Mouse (Mus musculus) midbrain, embryonic 15.5 days (tissue): ENCODE results near the gene Gm7324. TPM values are rescaled to one million over a fixed set of nuclear protein-coding genes. Genes with fewer than 3 reads are reported as not detected.
"Not testable (repeated sequence)": the region's sequence is repeated elsewhere in the genome, so short reads cannot be mapped to it uniquely, and the experiment has no call there.

Experiments
- ATAC-seq: fragments of 200-750 bp; cut with Nextera tagmentation; replicated peaks from 2 replicates; pipeline ENCODE4 v1.8.0; 2017; ENCODE audit warnings: moderate TSS enrichment
- H3K27ac ChIP-seq: fragments of 300-500 bp; sonication (generic); 2 replicates; pipeline ENCODE4 v1.5.1; 2015; ENCODE audit warnings: mild to moderate bottlenecking, inconsistent platforms
- H3K27me3 ChIP-seq: fragments of 300-500 bp; sonication (generic); replicated peaks from 2 replicates; pipeline ENCODE4 v1.6.1; 2015; ENCODE audit warnings: inconsistent platforms
- H3K36me3 ChIP-seq: fragments of 300-500 bp; sonication (generic); replicated peaks from 2 replicates; pipeline ENCODE4 v1.6.1; 2015; ENCODE audit warnings: inconsistent platforms
- H3K4me1 ChIP-seq: fragments of 300-500 bp; sonication (generic); 2 replicates; pipeline ENCODE4 v1.6.1; 2015; ENCODE audit warnings: inconsistent platforms
- H3K4me2 ChIP-seq: fragments of 300-500 bp; sonication (generic); 2 replicates; pipeline ENCODE4 v1.6.1; 2015; ENCODE audit warnings: inconsistent platforms, mild to moderate bottlenecking, moderate library complexity
- H3K4me3 ChIP-seq: fragments of 300-500 bp; sonication (generic); 2 replicates; pipeline ENCODE4 v1.5.1; 2015; ENCODE audit warnings: mild to moderate bottlenecking, inconsistent platforms
- H3K9ac ChIP-seq: fragments of 300-500 bp; sonication (generic); 2 replicates; pipeline ENCODE4 v1.6.1; 2015; ENCODE audit warnings: mild to moderate bottlenecking, inconsistent platforms
- H3K9me3 ChIP-seq: fragments of 300-500 bp; sonication (generic); 2 replicates; pipeline ENCODE4 v1.6.1; 2016; ENCODE audit warnings: inconsistent platforms
- WGBS: fragments of 180-500 bp; shearing (Covaris S2); methylation state at CpG from one replicate; pipeline ENCODE4 v1.1.7; 2015; ENCODE audit warnings: mixed read lengths; 5-methylcytosine and 5-hydroxymethylcytosine counted together
- polyA plus RNA-seq: library from polyadenylated mRNA; unstranded; fragments of >200 nt; fragmentation: Nextera tagmentation; extraction: Ambion mirVana; gene quantifications from 2 replicates; pipeline ENCODE4 v1.2.1, GENCODE M21; 2015

Gene Gm7324
- polyA plus RNA-seq: 0.59 and 0.85 TPM in 2 replicates

- H3K4me2 ChIP-seq, H3K27me3 ChIP-seq, H3K27ac ChIP-seq, H3K36me3 ChIP-seq, H3K4me3 ChIP-seq, H3K9me3 ChIP-seq, ATAC-seq, H3K4me1 ChIP-seq, H3K9ac ChIP-seq: not testable (repeated sequence)
- 90% methylated on average over 4 of the region's 4 CpGs for WGBS
Measured at GRCm38 (mm10) chr14:43697621-43698020, at the start of gene Gm7324. Gene Gm7324, plus strand, starts transcription at chr14:43697828.

GRCm38 (mm10) chr14:43677099-43677498, 20.5 kb upstream of the Gm7324 start, which contains the start of gene Gm8165:
Gene Gm8165, minus strand, starts transcription at chr14:43677199.
- not testable (repeated sequence) for H3K27me3 ChIP-seq, H3K27ac ChIP-seq, H3K36me3 ChIP-seq, H3K4me2 ChIP-seq, H3K9me3 ChIP-seq, ATAC-seq, H3K9ac ChIP-seq, H3K4me1 ChIP-seq, H3K4me3 ChIP-seq
- WGBS: 87% methylated on average over 1 of the region's 2 CpGs

GRCm38 (mm10) chr14:43727385-43727784, 29.8 kb downstream of the Gm7324 start, which contains the start of gene Gm16506:
Gene Gm16506, minus strand, starts transcription at chr14:43727485.
- H3K27ac ChIP-seq, ATAC-seq, H3K4me2 ChIP-seq, H3K4me1 ChIP-seq, H3K27me3 ChIP-seq, H3K9ac ChIP-seq, H3K9me3 ChIP-seq, H3K36me3 ChIP-seq, H3K4me3 ChIP-seq: not testable (repeated sequence)
- WGBS: 90% methylated on average over 3 of the region's 3 CpGs

- H3K4me2 ChIP-seq: not testable (repeated sequence)
Measured at GRCm38 (mm10) chr14:43747566-43747965, 49.9 kb downstream of the Gm7324 start, which contains the start of gene Gm6526. Gene Gm6526, plus strand, starts transcription at chr14:43747866.

More at GRCm38 (mm10) chr14:43747566-43747965, 49.9 kb downstream of the Gm7324 start, which contains the start of gene Gm6526:
- H3K9ac ChIP-seq, H3K36me3 ChIP-seq, H3K4me1 ChIP-seq, H3K9me3 ChIP-seq, H3K4me3 ChIP-seq, ATAC-seq, H3K27ac ChIP-seq, H3K27me3 ChIP-seq: not testable (repeated sequence)
- 80% methylated on average over 4 of the region's 4 CpGs for WGBS

Other genes starting within 250 kb of the Gm7324 start
- gene Gm5799, start 154.3 kb upstream of the Gm7324 start, polyA plus RNA-seq: not detected in 2 replicates
- gene Gm17654, start 118.7 kb upstream of the Gm7324 start, polyA plus RNA-seq: not detected in 2 replicates
- gene Gm10375, start 89.8 kb upstream of the Gm7324 start, polyA plus RNA-seq: not detected in 2 replicates
- gene Gm8165, start 20.6 kb upstream of the Gm7324 start, polyA plus RNA-seq: not detected in 2 replicates
- not detected in 2 replicates for gene Gm16506, start 29.7 kb downstream of the Gm7324 start, polyA plus RNA-seq
- gene Gm6526, start 50.0 kb downstream of the Gm7324 start, polyA plus RNA-seq: not detected in 2 replicates
- gene Gm8180, start 86.9 kb downstream of the Gm7324 start, polyA plus RNA-seq: not detected in 2 replicates
- gene Ear1, start 177.7 kb downstream of the Gm7324 start, polyA plus RNA-seq: not detected in 2 replicates
- not detected in 2 replicates for gene Ear10, start 225.7 kb downstream of the Gm7324 start, polyA plus RNA-seq
- 4.9 and 5.8 TPM in 2 replicates for gene Gm8113, start 227.6 kb downstream of the Gm7324 start, polyA plus RNA-seq